Mouse (Mus musculus) MEL (cell line): ENCODE data around the gene Ppp1r8. TPM values are rescaled to one million over a fixed set of nuclear protein-coding genes. Genes with fewer than 3 reads are reported as not detected.

Source experiments
- DNase-seq: peaks from one replicate; pipeline ENCODE4 v3.0.0; 2011; ENCODE audit warnings: low read depth, low spot score
- H3K27ac ChIP-seq: 2 replicates; pipeline ENCODE4 v1.5.1; 2012; ENCODE audit warnings: low read depth, mild to moderate bottlenecking, control low read depth, low read length, moderate library complexity; ENCODE audit not compliant: control insufficient read depth
- H3K27me3 ChIP-seq, 2 experiments: fragments of 150-350 bp in 1 of 2; sonication (generic) in 1 of 2; 2 replicates each; pipeline ENCODE4 v1.6.1; 2012; ENCODE audit warnings: low read length in 2 of 2, mild to moderate bottlenecking in 2 of 2, improper control_type of control experiment in 1 of 2, moderate library complexity in 1 of 2; ENCODE audit not compliant: insufficient read depth in 2 of 2, control insufficient read depth in 1 of 2
- H3K36me3 ChIP-seq, 2 experiments: 2 replicates each; pipeline ENCODE4 v1.6.1; 2012 to 2014; ENCODE audit warnings: low read length in 2 of 2, improper control_type of control experiment in 1 of 2, inconsistent platforms in 1 of 2, mild to moderate bottlenecking in 1 of 2; ENCODE audit not compliant: insufficient read depth in 2 of 2, control insufficient read depth in 1 of 2
- H3K4me1 ChIP-seq, 2 experiments: fragments of 150-350 bp in 1 of 2; sonication (generic) in 1 of 2; 2 replicates each; pipeline ENCODE4 v1.6.1; 2012; ENCODE audit warnings: low read length in 2 of 2, improper control_type of control experiment in 1 of 2, mild to moderate bottlenecking in 1 of 2; ENCODE audit not compliant: insufficient read depth in 2 of 2, control insufficient read depth in 1 of 2
- H3K4me3 ChIP-seq, 2 experiments: fragments of 150-350 bp in 1 of 2; sonication (generic) in 1 of 2; 2 replicates each; pipeline ENCODE4 v1.5.1; 2012; ENCODE audit warnings: low read depth in 2 of 2, low read length in 2 of 2, mild to moderate bottlenecking in 2 of 2, moderate library complexity in 2 of 2, control low read depth in 1 of 2, improper control_type of control experiment in 1 of 2; ENCODE audit not compliant: control insufficient read depth in 1 of 2, insufficient read depth in 1 of 2
- H3K79me2 ChIP-seq: 2 replicates; pipeline ENCODE4 v1.6.1; 2012; ENCODE audit warnings: mild to moderate bottlenecking, low read length, moderate library complexity; ENCODE audit not compliant: control insufficient read depth, poor library complexity, insufficient read depth
- H3K9ac ChIP-seq: 2 replicates; pipeline ENCODE4 v1.6.1; 2012; ENCODE audit warnings: low read depth, mild to moderate bottlenecking, control low read depth, low read length, moderate library complexity; ENCODE audit not compliant: control insufficient read depth, poor library complexity, severe bottlenecking
- H3K9me3 ChIP-seq: fragments of 150-350 bp; sonication (generic); replicated peaks from 2 replicates; pipeline ENCODE4 v1.6.1; 2012; ENCODE audit warnings: mild to moderate bottlenecking, low read length, improper control_type of control experiment, moderate library complexity; ENCODE audit not compliant: insufficient read depth
- BHLHE40 ChIP-seq: IDR thresholded peaks from 2 replicates; pipeline ENCODE4 v1.6.1; 2012; ENCODE audit warnings: low read depth, mild to moderate bottlenecking, inconsistent platforms, low read length, improper control_type of control experiment, borderline replicate concordance
- CTCF ChIP-seq, 3 experiments: IDR thresholded peaks in 2 of 3; conservative IDR thresholded peaks in 1 of 3; 2 replicates each; pipeline ENCODE4 v1.5.1; 2011 to 2012; ENCODE audit warnings: low read length in 3 of 3, low read depth in 2 of 3, mild to moderate bottlenecking in 2 of 3, improper control_type of control experiment in 1 of 3, inconsistent platforms in 1 of 3, mixed read lengths in 1 of 3, moderate library complexity in 1 of 3; ENCODE audit not compliant: control insufficient read depth in 1 of 3, insufficient read depth in 1 of 3, poor library complexity in 1 of 3, severe bottlenecking in 1 of 3
- EP300 ChIP-seq, 2 experiments: IDR thresholded peaks; 2 replicates each; pipeline ENCODE4 v1.6.1; 2011; ENCODE audit warnings: improper control_type of control experiment in 2 of 2, low read length in 2 of 2, low read depth in 1 of 2, mild to moderate bottlenecking in 1 of 2
- GABPA ChIP-seq: IDR thresholded peaks from 2 replicates; pipeline ENCODE4 v1.6.1; 2012; ENCODE audit warnings: low read depth, mild to moderate bottlenecking, inconsistent platforms, low read length, improper control_type of control experiment, moderate library complexity
- GATA1 ChIP-seq: IDR thresholded peaks from 2 replicates; pipeline ENCODE4 v1.6.1; 2011; ENCODE audit warnings: low read depth, low read length, improper control_type of control experiment
- HCFC1 ChIP-seq: IDR thresholded peaks from 2 replicates; pipeline ENCODE4 v1.6.1; 2012; ENCODE audit warnings: low read depth, mild to moderate bottlenecking, inconsistent platforms, low read length, improper control_type of control experiment, moderate library complexity
- JUND ChIP-seq: IDR thresholded peaks from 2 replicates; pipeline ENCODE4 v1.6.1; 2011; ENCODE audit warnings: low read depth, mild to moderate bottlenecking, improper control_type of control experiment, low read length
- MAX ChIP-seq: IDR thresholded peaks from 2 replicates; pipeline ENCODE4 v1.6.1; 2011; ENCODE audit warnings: low read length, improper control_type of control experiment
- MAZ ChIP-seq: IDR thresholded peaks from 2 replicates; pipeline ENCODE4 v1.6.1; 2012; ENCODE audit warnings: low read depth, mild to moderate bottlenecking, inconsistent platforms, low read length, improper control_type of control experiment
- MEF2A ChIP-seq: IDR thresholded peaks from 2 replicates; pipeline ENCODE4 v1.6.1; 2014; ENCODE audit warnings: low read depth, mild to moderate bottlenecking, inconsistent platforms, low read length, improper control_type of control experiment; ENCODE audit not compliant: poor library complexity, insufficient replicate concordance, severe bottlenecking; ENCODE audit errors: extremely low read depth
- MYC ChIP-seq: IDR thresholded peaks from 2 replicates; pipeline ENCODE4 v1.6.1; 2011; ENCODE audit warnings: low read depth, mild to moderate bottlenecking, low read length, improper control_type of control experiment, moderate library complexity
- NELFE ChIP-seq: IDR thresholded peaks from 2 replicates; pipeline ENCODE4 v1.6.1; 2011; ENCODE audit warnings: low read depth, low read length, improper control_type of control experiment
- NRF1 ChIP-seq: IDR thresholded peaks from 2 replicates; pipeline ENCODE4 v1.6.1; 2014; ENCODE audit warnings: low read depth, mild to moderate bottlenecking, inconsistent platforms, low read length, improper control_type of control experiment, moderate library complexity; ENCODE audit not compliant: poor library complexity, insufficient read depth, severe bottlenecking
- POLR2A ChIP-seq, 2 experiments: IDR thresholded peaks; 2 replicates each; pipeline ENCODE4 v1.6.1; 2011 to 2012; ENCODE audit warnings: low read length in 2 of 2, mild to moderate bottlenecking in 2 of 2, control low read depth in 1 of 2, improper control_type of control experiment in 1 of 2, low read depth in 1 of 2, moderate library complexity in 1 of 2; ENCODE audit not compliant: control insufficient read depth in 1 of 2, insufficient read depth in 1 of 2, poor library complexity in 1 of 2
- POLR2AphosphoS2 ChIP-seq: IDR thresholded peaks from 2 replicates; pipeline ENCODE4 v1.6.1; 2011; ENCODE audit warnings: low read length, improper control_type of control experiment
- POLR2AphosphoS5 ChIP-seq: IDR thresholded peaks from 2 replicates; pipeline ENCODE4 v1.6.1; 2012; ENCODE audit warnings: low read depth, borderline replicate concordance, mild to moderate bottlenecking, inconsistent platforms, low read length, moderate library complexity, mixed read lengths
- RAD21 ChIP-seq: IDR thresholded peaks from 2 replicates; pipeline ENCODE4 v1.6.1; 2011; ENCODE audit warnings: mild to moderate bottlenecking, low read depth, low read length, improper control_type of control experiment
- RCOR1 ChIP-seq: IDR thresholded peaks from 2 replicates; pipeline ENCODE4 v1.6.1; 2012; ENCODE audit warnings: low read depth, mild to moderate bottlenecking, inconsistent platforms, low read length, improper control_type of control experiment
- SMC3 ChIP-seq: IDR thresholded peaks from 2 replicates; pipeline ENCODE4 v1.6.1; 2011; ENCODE audit warnings: low read depth, low read length, improper control_type of control experiment
- TAL1 ChIP-seq: IDR thresholded peaks from 2 replicates; pipeline ENCODE4 v1.6.1; 2012; ENCODE audit warnings: mild to moderate bottlenecking, inconsistent platforms, low read length, moderate library complexity, mixed read lengths
- TBP ChIP-seq: IDR thresholded peaks from 2 replicates; pipeline ENCODE4 v1.8.0; 2011; ENCODE audit warnings: low read depth, low read length, improper control_type of control experiment
- TCF12 ChIP-seq: IDR thresholded peaks from 2 replicates; pipeline ENCODE4 v1.6.1; 2014; ENCODE audit warnings: low read depth, mild to moderate bottlenecking, inconsistent platforms, low read length, improper control_type of control experiment, moderate library complexity
- UBTF ChIP-seq: IDR thresholded peaks from 2 replicates; pipeline ENCODE4 v1.6.1; 2012; ENCODE audit warnings: low read depth, mild to moderate bottlenecking, inconsistent platforms, low read length, improper control_type of control experiment, moderate library complexity, borderline replicate concordance; ENCODE audit not compliant: insufficient read depth
- USF1 ChIP-seq: IDR thresholded peaks from 2 replicates; pipeline ENCODE4 v1.6.1; 2014; ENCODE audit warnings: low read depth, mild to moderate bottlenecking, inconsistent platforms, low read length, improper control_type of control experiment, moderate library complexity
- USF2 ChIP-seq, 2 experiments: IDR thresholded peaks; 2 replicates each; pipeline ENCODE4 v1.6.1; 2011 to 2012; ENCODE audit warnings: improper control_type of control experiment in 2 of 2, low read length in 2 of 2, borderline replicate concordance in 1 of 2, inconsistent platforms in 1 of 2, low read depth in 1 of 2, mild to moderate bottlenecking in 1 of 2; ENCODE audit not compliant: insufficient read depth in 1 of 2
- ZC3H11A ChIP-seq: IDR thresholded peaks from 2 replicates; pipeline ENCODE4 v1.6.1; 2012; ENCODE audit warnings: low read depth, mild to moderate bottlenecking, inconsistent platforms, low read length, improper control_type of control experiment
- ZKSCAN1 ChIP-seq: IDR thresholded peaks from 2 replicates; pipeline ENCODE4 v1.6.1; 2012; ENCODE audit warnings: low read depth, mild to moderate bottlenecking, inconsistent platforms, low read length, improper control_type of control experiment, moderate library complexity
- ZMIZ1 ChIP-seq: IDR thresholded peaks from 2 replicates; pipeline ENCODE4 v1.6.1; 2012; ENCODE audit warnings: low read depth, mild to moderate bottlenecking, inconsistent platforms, low read length, improper control_type of control experiment, moderate library complexity
- ZNF384 ChIP-seq: IDR thresholded peaks from 2 replicates; pipeline ENCODE4 v1.6.1; 2012; ENCODE audit warnings: low read depth, mild to moderate bottlenecking, inconsistent platforms, low read length, improper control_type of control experiment
- polyA plus RNA-seq, 2 experiments: library from polyadenylated mRNA; stranded (reverse) in 1 of 2; unstranded in 1 of 2; fragments of >175 nt in 1 of 2; fragments of >200 nt in 1 of 2; gene quantifications; 2 replicates each; pipeline versions ENCODE4 v1.2.1 to v1.2.4; 2012; ENCODE audit warnings: low replicate concordance in 2 of 2, low read depth in 1 of 2; ENCODE audit not compliant: insufficient read length in 2 of 2, insufficient read depth in 1 of 2, missing spikeins in 1 of 2
- total RNA-seq: library from RNA; depleted of rRNA; stranded (reverse); fragments of 300-350 nt; gene quantifications from 2 replicates; pipeline ENCODE4 v1.2.3, GENCODE M21; 2012

Gene Ppp1r8
- total and polyA plus RNA-seq, 3 experiments: 83.6 to 103 TPM; not detected in 1

- TF ChIP-seq POLR2AphosphoS5 (no peak), BHLHE40 (peak; percentile 47; the same call in 1 of the 2 replicates), ZC3H11A (no peak), HCFC1 (peak; percentile 58), USF2 (IDR thresholded peaks at IDR 0.05; ENCODE audit: borderline replicate concordance in 1 of 2, insufficient read depth in 1 of 2, low read depth in 1 of 2, low read length in 2 of 2) (no peak), CTCF (IDR thresholded peaks at IDR 0.05 in 2 of 3, conservative IDR thresholded peaks at IDR 0.05 in 1 of 3; ENCODE audit: control insufficient read depth in 1 of 3, insufficient read depth in 1 of 3, low read depth in 2 of 3, low read length in 3 of 3, poor library complexity in 1 of 3, severe bottlenecking in 1 of 3) (no peak), TAL1 (no peak), GATA1 (no peak), RCOR1 (peak; percentile 81), USF1 (no peak; the same call in 1 of the 2 replicates), SMC3 (no peak; the same call in 1 of the 2 replicates), MAZ (peak; percentile 60; the same call in 1 of the 2 replicates), MEF2A (no peak), NRF1 (peak; percentile 55; the same call in 1 of the 2 replicates), POLR2A (IDR thresholded peaks at IDR 0.05; ENCODE audit: control insufficient read depth in 1 of 2, insufficient read depth in 1 of 2, low read depth in 1 of 2, low read length in 2 of 2, poor library complexity in 1 of 2) (no peak), RAD21 (no peak), ZMIZ1 (no peak)
These were observed 35.0 kb downstream of the Ppp1r8 start (continued) for GRCm38 (mm10) chr4:132807771-132808641.

- Histone ChIP-seq H3K36me3 (peaks cover 0 to 35% of the 10 kb centered on the region in 2 experiments; a peak in 2 of 4 replicates), H3K27ac (peak overlapping the region; percentile 28; the same call in 1 of the 2 replicates), H3K9me3 (no peaks in the 10 kb centered on the region), H3K4me3 (peak overlapping the region; percentile 56 to 64; a peak in 3 of 4 replicates), H3K27me3 (no peaks in the 10 kb centered on the region), H3K4me1 (peaks cover 19 to 30% of the 10 kb centered on the region in 2 experiments), H3K9ac (peak overlapping the region; percentile 21; the same call in 1 of the 2 replicates), H3K79me2 (no peaks in the 10 kb centered on the region; the same call in 1 of the 2 replicates)
- DNase-seq: peak; percentile 58
- TF ChIP-seq MYC (no peak), MAZ (no peak), NELFE (no peak), ZKSCAN1 (no peak; the same call in 1 of the 2 replicates), ZNF384 (peak; percentile 89), POLR2AphosphoS5 (no peak), MAX (no peak), ZMIZ1 (no peak), GABPA (no peak), TBP (peak; percentile 96), TAL1 (no peak), MEF2A (no peak), RAD21 (no peak), SMC3 (no peak), UBTF (no peak), EP300 (IDR thresholded peaks at IDR 0.05; ENCODE audit: low read depth in 1 of 2, low read length in 2 of 2) (no peak), HCFC1 (0 out of 2 replicates have a peak, but pooled peaks have one; percentile 18), POLR2AphosphoS2 (no peak), RCOR1 (no peak), JUND (no peak), TCF12 (no peak), POLR2A (IDR thresholded peaks at IDR 0.05; ENCODE audit: control insufficient read depth in 1 of 2, insufficient read depth in 1 of 2, low read depth in 1 of 2, low read length in 2 of 2, poor library complexity in 1 of 2) (no peak)
These were observed 36.3 kb downstream of the Ppp1r8 start for GRCm38 (mm10) chr4:132806620-132807191.
